Mouse (Mus musculus): ENCODE results near the gene Ccdc188.

Gene Ccdc188

GRCm38 (mm10) chr16:18201620-18202019 lies 16.1 kb upstream of the Ccdc188 start:
- DNase-seq (ENCODE audit: low spot score in 2 of 2): no peak

GRCm38 (mm10) chr16:18202061-18202460 lies 15.6 kb upstream of the Ccdc188 start:
- no peak for DNase-seq (ENCODE audit: low spot score in 2 of 2)

- DNase-seq (ENCODE audit: low spot score in 2 of 2): no peak
Measured at GRCm38 (mm10) chr16:18203430-18204091, 14.1 kb upstream of the Ccdc188 start.

- peak in 1 of 2 experiments; percentile 86 for DNase-seq (ENCODE audit: low spot score in 2 of 2)
Measured at GRCm38 (mm10) chr16:18210701-18211416, 6.8 kb upstream of the Ccdc188 start.

GRCm38 (mm10) chr16:18211417-18212171 lies 6.1 kb upstream of the Ccdc188 start:
- DNase-seq (ENCODE audit: low spot score in 2 of 2): peak; percentile 96 to 99

- peak; percentile 59 to 82 for DNase-seq (ENCODE audit: low spot score in 2 of 2)
Measured at GRCm38 (mm10) chr16:18213689-18214088, 4.0 kb upstream of the Ccdc188 start.

- no peak for DNase-seq (ENCODE audit: low spot score in 2 of 2)
Measured at GRCm38 (mm10) chr16:18214858-18215257, 2.8 kb upstream of the Ccdc188 start.

GRCm38 (mm10) chr16:18218580-18218996 lies 909 bp downstream of the Ccdc188 start:
- DNase-seq (ENCODE audit: low spot score in 2 of 2): no peak

- DNase-seq (ENCODE audit: low spot score in 2 of 2): no peak
Measured at GRCm38 (mm10) chr16:18220001-18220400, 2.3 kb downstream of the Ccdc188 start.

GRCm38 (mm10) chr16:18220856-18221542 lies 3.3 kb downstream of the Ccdc188 start:
- DNase-seq (ENCODE audit: low spot score in 2 of 2): no peak

- no peak for DNase-seq (ENCODE audit: low spot score in 2 of 2)
Measured at GRCm38 (mm10) chr16:18221543-18221898, 3.8 kb downstream of the Ccdc188 start.

- no peak for DNase-seq (ENCODE audit: low spot score in 2 of 2)
Measured at GRCm38 (mm10) chr16:18222188-18222587, 4.5 kb downstream of the Ccdc188 start.

GRCm38 (mm10) chr16:18227187-18227586 lies 9.5 kb downstream of the Ccdc188 start:
- DNase-seq (ENCODE audit: low spot score in 2 of 2): no peak

GRCm38 (mm10) chr16:18227897-18228422 lies 10.3 kb downstream of the Ccdc188 start:
- no peak for DNase-seq (ENCODE audit: low spot score in 2 of 2)

GRCm38 (mm10) chr16:18228856-18229255 lies 11.2 kb downstream of the Ccdc188 start:
- no peak for DNase-seq (ENCODE audit: low spot score in 2 of 2)

GRCm38 (mm10) chr16:18229622-18230021 lies 11.9 kb downstream of the Ccdc188 start:
- DNase-seq (ENCODE audit: low spot score in 2 of 2): no peak

GRCm38 (mm10) chr16:18230617-18231016 lies 12.9 kb downstream of the Ccdc188 start:
- DNase-seq (ENCODE audit: low spot score in 2 of 2): no peak

GRCm38 (mm10) chr16:18231047-18231446 lies 13.4 kb downstream of the Ccdc188 start:
- no peak for DNase-seq (ENCODE audit: low spot score in 2 of 2)

- no peak for DNase-seq (ENCODE audit: low spot score in 2 of 2)
Measured at GRCm38 (mm10) chr16:18231451-18231850, 13.8 kb downstream of the Ccdc188 start.

- no peak for DNase-seq (ENCODE audit: low spot score in 2 of 2)
Measured at GRCm38 (mm10) chr16:18233451-18233850, 15.8 kb downstream of the Ccdc188 start.

GRCm38 (mm10) chr16:18233919-18234670 lies 16.4 kb downstream of the Ccdc188 start:
- DNase-seq (ENCODE audit: low spot score in 2 of 2): no peak

Measured in cerebellum, postnatal 4 days (tissue).